Mouse (Mus musculus) liver, adult 2 months (tissue): ENCODE measurements at regions not wholly inside any gene's neighbourhood (a gene's known extent, or its start where the extent isn't known, plus 50 kb on each side); places are given as distances from the start of the nearest gene placed in this dataset.

Experiments
- DNase-seq: peaks from one replicate; pipeline ENCODE4 v3.0.0-alpha.2; 2011; ENCODE audit warnings: low read depth, low spot score; ENCODE audit errors: extremely low read depth
- H3K27ac ChIP-seq: fragments of 200-500 bp; replicated peaks from 2 replicates; pipeline ENCODE4 v1.5.1; 2012; ENCODE audit warnings: low read depth, mild to moderate bottlenecking, control low read depth, inconsistent platforms, low read length; ENCODE audit not compliant: insufficient read depth
- H3K27me3 ChIP-seq: fragments of 200-500 bp; 2 replicates; pipeline ENCODE4 v1.6.1; 2012; ENCODE audit warnings: mild to moderate bottlenecking, moderate library complexity, low read length, inconsistent platforms; ENCODE audit not compliant: control insufficient read depth, insufficient read depth
- H3K36me3 ChIP-seq: fragments of 200-500 bp; 2 replicates; pipeline ENCODE4 v1.6.1; 2012; ENCODE audit warnings: low read length, inconsistent platforms; ENCODE audit not compliant: control insufficient read depth, insufficient read depth
- H3K4me1 ChIP-seq: fragments of 200-500 bp; 2 replicates; pipeline ENCODE4 v1.6.1; 2011; ENCODE audit warnings: low read length; ENCODE audit not compliant: control insufficient read depth, insufficient read depth
- H3K4me3 ChIP-seq: fragments of 200-500 bp; 2 replicates; pipeline ENCODE4 v1.5.1; 2011; ENCODE audit warnings: low read depth, mild to moderate bottlenecking, control low read depth, low read length, moderate library complexity; ENCODE audit not compliant: insufficient read depth
- H3K79me2 ChIP-seq: fragments of 200-500 bp; 2 replicates; pipeline ENCODE4 v1.6.1; 2012; ENCODE audit warnings: inconsistent platforms, mild to moderate bottlenecking, low read length, moderate library complexity; ENCODE audit not compliant: control insufficient read depth, insufficient read depth
- H3K9ac ChIP-seq: fragments of 200-500 bp; 2 replicates; pipeline ENCODE4 v1.6.1; 2012; ENCODE audit warnings: low read depth, mild to moderate bottlenecking, control low read depth, inconsistent platforms, low read length
- CTCF ChIP-seq: fragments of 200-500 bp; IDR thresholded peaks from 2 replicates; pipeline ENCODE4 v1.5.1; 2011; ENCODE audit warnings: low read depth, low read length, control low read depth
- POLR2A ChIP-seq: fragments of 200-500 bp; IDR thresholded peaks from 2 replicates; pipeline ENCODE4 v1.6.1; 2011; ENCODE audit warnings: low read length, control low read depth; ENCODE audit not compliant: insufficient read depth; ENCODE audit errors: extremely low read depth
- WGBS: fragments of 180-500 bp; shearing (Covaris S2); methylation state at CpG from one replicate; pipeline ENCODE4 v1.1.7; 2018; 5-methylcytosine and 5-hydroxymethylcytosine counted together

GRCm38 (mm10) chr12:16034691-16035515 is 218.2 kb upstream of the Trib2 start:
- H3K4me3 ChIP-seq = no peak overlapping the region
- TF ChIP-seq CTCF (peak; percentile 24; the same call in 1 of the 2 replicates), POLR2A (no peak)
- no peak overlapping the region for H3K9ac ChIP-seq
- no peaks in the 10 kb centered on the region for H3K36me3 ChIP-seq
- H3K4me1 ChIP-seq = no peaks in the 10 kb centered on the region; the same call in 1 of the 2 replicates
- no peaks in the 10 kb centered on the region for H3K79me2 ChIP-seq
- DNase-seq = peak; percentile 90
- H3K27me3 ChIP-seq = no peaks in the 10 kb centered on the region
- no peak overlapping the region for H3K27ac ChIP-seq

- Histone ChIP-seq H3K4me3 (no peak overlapping the region), H3K4me1 (no peaks in the 10 kb centered on the region), H3K27me3 (no peaks in the 10 kb centered on the region), H3K36me3 (no peaks in the 10 kb centered on the region), H3K9ac (no peak overlapping the region), H3K27ac (no peak overlapping the region), H3K79me2 (no peaks in the 10 kb centered on the region)
- TF ChIP-seq POLR2A (no peak), CTCF (no peak)
- 15% methylated on average over 1 of the region's 1 CpGs for WGBS
- DNase-seq = no peak
These were observed 209.9 kb upstream of the Trib2 start for GRCm38 (mm10) chr12:16026654-16027053.

GRCm38 (mm10) chr12:16023273-16023672 is 206.6 kb upstream of the Trib2 start:
- Histone ChIP-seq H3K9ac (no peak overlapping the region), H3K4me3 (no peak overlapping the region), H3K79me2 (no peaks in the 10 kb centered on the region), H3K27ac (no peak overlapping the region), H3K36me3 (no peaks in the 10 kb centered on the region), H3K4me1 (no peaks in the 10 kb centered on the region), H3K27me3 (no peaks in the 10 kb centered on the region)
- no peak for TF ChIP-seq POLR2A
- TF ChIP-seq CTCF = no peak
- 95% methylated on average over 7 of the region's 7 CpGs for WGBS
- no peak for DNase-seq

- H3K79me2 ChIP-seq = no peaks in the 10 kb centered on the region
- H3K4me3 ChIP-seq = no peak overlapping the region
- no peaks in the 10 kb centered on the region for H3K36me3 ChIP-seq
- H3K27ac ChIP-seq = no peak overlapping the region
- 89% methylated on average over 1 of the region's 1 CpGs for WGBS
- no peak for DNase-seq
- no peak overlapping the region for H3K9ac ChIP-seq
- no peak for TF ChIP-seq CTCF
- TF ChIP-seq POLR2A = no peak
- H3K4me1 ChIP-seq = no peaks in the 10 kb centered on the region
- no peaks in the 10 kb centered on the region for H3K27me3 ChIP-seq
These were observed 204.6 kb upstream of the Trib2 start for GRCm38 (mm10) chr12:16021202-16021821.

- Histone ChIP-seq H3K4me1 (no peaks in the 10 kb centered on the region), H3K27ac (no peak overlapping the region), H3K27me3 (no peaks in the 10 kb centered on the region), H3K9ac (no peak overlapping the region), H3K79me2 (no peaks in the 10 kb centered on the region), H3K4me3 (no peak overlapping the region), H3K36me3 (no peaks in the 10 kb centered on the region)
- DNase-seq = no peak
- WGBS = 80% methylated on average over 4 of the region's 4 CpGs
- no peak for TF ChIP-seq POLR2A
- no peak for TF ChIP-seq CTCF
These were observed 201.5 kb upstream of the Trib2 start for GRCm38 (mm10) chr12:16018237-16018636.

GRCm38 (mm10) chr12:16016621-16017020 is 199.9 kb upstream of the Trib2 start:
- no peak for DNase-seq
- Histone ChIP-seq H3K9ac (no peak overlapping the region), H3K4me3 (no peak overlapping the region), H3K79me2 (no peaks in the 10 kb centered on the region), H3K4me1 (peaks cover 3% of the 10 kb centered on the region; the same call in 1 of the 2 replicates), H3K27me3 (no peaks in the 10 kb centered on the region), H3K36me3 (no peaks in the 10 kb centered on the region), H3K27ac (no peak overlapping the region)
- WGBS = 97% methylated on average over 1 of the region's 1 CpGs
- no peak for TF ChIP-seq CTCF
- no peak for TF ChIP-seq POLR2A
